Mouse (Mus musculus) CH12F3 (cell line): ENCODE measurements around the gene Gm11060.

Source experiments
- in situ Hi-C: fragments of 300-500 bp; cut with MboI; formaldehyde crosslinking; loops from 2 replicates; pipeline ENCODE4 v1.14.3; 2020; ENCODE audit warnings: low sequenced_read_pairs

Gm11060 gene

DNA sequence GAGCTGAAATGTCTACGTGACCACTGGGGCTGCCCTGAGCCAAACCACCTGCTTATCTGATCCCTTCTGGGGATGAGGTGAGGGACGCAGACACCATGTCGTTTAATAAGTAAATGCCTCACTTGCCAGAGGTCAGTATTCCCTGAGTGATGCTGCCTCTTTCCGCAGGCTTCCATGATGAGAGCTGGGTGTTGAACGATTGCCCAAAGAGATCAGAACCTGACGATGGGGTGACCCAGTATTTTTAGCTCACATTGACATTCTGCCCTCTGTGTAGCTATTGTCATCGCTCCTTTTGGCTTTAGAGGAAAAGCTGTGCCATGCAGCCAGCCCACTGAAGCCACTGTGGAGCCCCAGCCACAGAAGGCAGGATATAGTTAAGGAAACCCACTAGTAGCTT, 47.7 kb downstream of the Gm11060 start:
- in situ Hi-C loops: no loop called here

DNA sequence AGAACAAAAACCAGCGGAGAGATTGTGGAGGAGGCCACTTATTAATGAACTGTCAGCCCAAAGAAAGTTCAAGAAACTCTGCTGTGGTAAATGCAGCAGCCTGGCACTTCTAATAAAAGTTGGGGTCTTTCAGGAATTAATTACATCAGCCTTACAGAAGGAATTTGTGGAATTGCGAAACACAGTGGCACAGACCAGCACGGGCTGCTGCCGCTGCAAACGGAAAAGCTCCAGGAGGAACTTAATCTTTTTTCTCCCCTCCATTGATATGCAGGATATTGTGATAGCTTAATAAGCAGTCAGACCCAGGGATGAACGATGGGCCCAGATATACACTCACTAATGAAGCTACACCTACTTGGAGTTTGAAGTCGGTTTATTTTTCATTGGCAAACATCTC, 49.6 kb downstream of the Gm11060 start:
- in situ Hi-C loops: no loop called here
